Mouse (Mus musculus): ENCODE measurements at regions not wholly inside any gene's neighbourhood (a gene's known extent, or its start where the extent isn't known, plus 50 kb on each side); places are given as distances from the start of the nearest gene placed in this dataset.

GRCm38 (mm10) chr3:39925436-39925835 lies 605.6 kb upstream of the Intu start:
- no peak for DNase-seq (ENCODE audit: low spot score in 2 of 2)

DNA sequence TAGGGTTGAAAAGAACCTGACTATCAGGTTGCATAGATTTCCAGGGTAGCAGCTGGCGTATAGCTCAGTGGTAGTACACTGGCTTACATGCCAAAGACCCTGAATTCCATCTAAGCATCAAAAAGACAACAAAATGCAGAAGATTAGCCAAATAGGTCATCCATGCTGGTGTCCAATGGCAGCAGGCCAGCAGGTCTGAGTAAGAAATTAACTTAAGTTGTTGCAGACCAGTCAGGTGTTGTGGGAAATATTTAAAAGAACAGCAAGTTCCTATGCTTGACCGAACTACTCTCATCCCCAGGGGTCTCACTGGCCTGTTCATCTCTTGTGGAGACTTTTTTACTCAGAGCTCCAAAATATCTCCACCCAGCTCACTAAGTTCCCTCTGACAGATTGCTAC lies 602.7 kb upstream of the Intu start:
- DNase-seq (ENCODE audit: low spot score in 2 of 2), result no peak

GRCm38 (mm10) chr3:39933372-39933771 lies 597.7 kb upstream of the Intu start:
- DNase-seq (ENCODE audit: low spot score in 2 of 2), result no peak

DNA sequence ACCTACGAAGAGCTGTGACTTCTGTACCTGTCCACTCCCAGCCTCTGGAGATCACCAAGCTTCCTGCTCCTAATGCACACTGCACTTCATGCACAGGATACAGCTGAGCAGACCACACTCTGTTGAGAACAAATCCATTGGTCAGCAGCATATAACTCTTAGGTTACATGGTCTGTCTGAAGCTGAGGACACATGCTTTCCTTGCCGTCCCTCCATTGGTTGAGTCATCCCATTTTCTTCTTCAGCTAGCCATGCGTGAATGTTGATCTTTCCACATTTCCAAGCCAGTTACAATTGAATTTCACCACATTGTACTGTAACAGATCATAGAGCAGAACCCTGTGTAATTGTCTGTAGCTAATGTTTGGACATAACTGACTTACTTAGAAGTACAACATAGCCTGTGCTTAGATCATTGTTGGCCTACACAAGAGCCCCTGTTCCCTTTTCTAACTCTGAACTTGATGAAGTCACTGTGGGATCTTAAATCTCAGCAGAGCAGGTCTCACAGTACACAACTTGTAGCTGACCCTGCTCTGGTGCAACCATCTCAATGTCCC lies 593.3 kb upstream of the Intu start:
- no peak for DNase-seq (ENCODE audit: low spot score in 2 of 2)

- DNase-seq (ENCODE audit: low spot score in 2 of 2), result no peak
Measured at GRCm38 (mm10) chr3:39944581-39944980, 586.5 kb upstream of the Intu start.

- no peak for DNase-seq (ENCODE audit: low spot score in 2 of 2)
Measured at GRCm38 (mm10) chr3:39952103-39952502, 579.0 kb upstream of the Intu start.

- DNase-seq (ENCODE audit: low spot score in 2 of 2), result no peak
Measured at GRCm38 (mm10) chr3:39952556-39952955, 578.5 kb upstream of the Intu start.

DNA sequence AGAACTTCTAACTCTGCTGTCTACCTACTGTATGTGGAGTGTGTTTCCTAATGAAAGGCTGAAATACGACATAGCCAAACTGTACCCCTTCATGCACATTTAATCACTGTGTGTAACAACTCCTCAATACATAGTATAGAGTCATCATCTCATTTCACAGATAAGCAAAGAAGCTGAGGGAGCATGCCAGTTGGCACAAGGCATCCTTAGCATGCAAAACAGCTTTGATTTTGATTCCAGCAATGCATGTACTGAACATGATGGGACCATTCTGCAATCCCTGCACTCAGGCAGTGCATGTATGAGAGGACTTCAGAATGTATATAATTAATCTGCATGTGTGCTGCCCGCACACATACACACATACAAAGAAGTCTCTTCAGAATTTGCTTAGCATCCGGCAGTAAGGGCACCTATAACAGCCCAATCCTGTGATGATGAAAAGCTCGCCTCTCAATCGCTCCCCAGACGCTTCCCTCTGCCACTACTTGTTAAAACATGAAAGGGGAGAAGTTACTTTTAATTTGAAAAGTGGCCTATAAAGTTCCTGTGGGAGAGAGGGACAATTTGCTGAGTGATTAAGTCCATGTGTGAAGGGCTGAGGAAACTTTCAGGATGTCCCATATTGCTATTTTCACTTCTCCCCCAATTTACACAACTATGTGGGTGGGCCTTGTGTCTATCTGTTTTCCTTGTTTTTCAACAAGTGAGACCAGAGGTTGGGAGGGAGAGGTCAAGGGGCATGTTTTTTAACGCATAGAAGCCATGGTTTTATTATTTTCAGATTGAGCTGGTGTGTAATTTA lies 569.0 kb upstream of the Intu start:
- no peak for DNase-seq (ENCODE audit: low spot score in 2 of 2)

DNA sequence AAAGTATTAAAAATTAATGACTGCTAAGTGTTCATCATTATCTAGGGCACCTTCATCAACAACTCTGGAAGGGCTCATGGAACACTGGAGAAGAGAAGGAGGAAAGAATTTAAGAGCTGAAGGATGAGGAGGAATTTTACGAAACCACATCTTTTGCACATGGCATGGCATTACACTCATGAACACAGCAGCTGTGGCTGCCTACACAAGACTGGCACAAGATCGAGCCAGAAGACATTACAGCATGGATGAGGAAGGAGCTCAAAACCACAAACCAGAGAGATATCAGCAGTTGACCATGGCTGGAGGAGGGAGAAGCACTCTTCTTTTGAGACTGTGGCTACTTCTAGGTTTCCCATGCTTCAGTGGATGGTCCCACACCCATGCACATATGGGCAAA lies 565.7 kb upstream of the Intu start:
- no peak for DNase-seq (ENCODE audit: low spot score in 2 of 2)

- no peak for DNase-seq (ENCODE audit: low spot score in 2 of 2)
Measured at GRCm38 (mm10) chr3:39966390-39966789, 564.7 kb upstream of the Intu start.

GRCm38 (mm10) chr3:39976937-39977336 lies 554.1 kb upstream of the Intu start:
- DNase-seq (ENCODE audit: low spot score in 2 of 2), result no peak

DNA sequence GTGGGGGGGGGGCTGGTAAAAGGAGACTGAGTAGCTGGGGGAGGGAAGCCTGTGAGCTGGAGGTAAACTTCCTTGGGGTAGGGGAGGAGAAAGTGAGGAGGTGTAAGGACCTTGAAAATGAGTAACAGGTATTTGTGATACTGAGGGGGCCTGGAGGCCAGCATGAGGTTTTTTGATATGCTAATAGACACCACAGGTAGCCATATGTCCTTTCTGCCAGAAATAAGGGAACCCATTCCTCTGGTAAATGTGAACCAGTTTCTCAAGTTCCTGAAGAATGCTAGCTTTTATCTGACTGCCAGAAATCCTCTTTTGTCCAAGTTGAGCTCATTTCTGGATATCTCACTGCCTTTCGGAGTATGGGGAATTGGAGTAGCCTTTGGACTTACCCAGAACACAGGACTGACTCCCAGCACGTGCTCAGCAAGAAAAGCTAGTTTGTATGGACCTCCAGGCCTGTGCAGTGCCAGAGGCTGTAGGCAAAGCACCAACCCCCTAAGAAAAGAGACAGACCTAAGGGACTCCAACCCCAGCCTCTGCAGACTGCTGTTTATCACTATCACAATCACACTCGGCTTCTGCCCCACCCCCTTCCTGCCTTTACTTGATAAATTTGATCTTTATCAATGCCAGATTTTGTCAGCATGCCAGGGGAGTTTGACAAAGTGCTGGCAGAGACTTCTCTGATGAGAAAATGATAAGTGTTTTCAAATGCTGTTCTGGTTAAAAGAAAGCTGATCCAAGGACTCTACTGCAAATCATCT lies 552.0 kb upstream of the Intu start:
- DNase-seq (ENCODE audit: low spot score in 2 of 2), result no peak

GRCm38 (mm10) chr3:39982656-39983055 lies 548.4 kb upstream of the Intu start:
- DNase-seq (ENCODE audit: low spot score in 2 of 2), result no peak

DNA sequence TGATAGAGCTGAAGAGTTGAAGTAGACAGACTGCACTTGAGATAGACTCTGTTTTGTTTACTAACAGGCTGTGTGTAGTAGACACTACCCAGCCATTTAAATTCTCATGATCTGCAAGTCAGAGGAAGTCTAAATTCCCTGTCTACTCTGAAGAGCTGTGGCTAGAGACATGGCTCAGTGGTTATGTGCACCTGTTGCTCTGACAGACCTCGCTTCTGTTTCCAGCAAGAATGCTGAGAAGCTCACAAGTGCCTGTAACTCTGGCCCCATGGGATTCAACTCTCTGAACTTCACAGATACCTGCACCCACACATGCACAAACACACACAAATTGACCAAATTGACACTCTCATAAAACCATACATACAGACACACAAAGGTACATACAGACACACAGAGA lies 543.4 kb upstream of the Intu start:
- no peak for DNase-seq (ENCODE audit: low spot score in 2 of 2)

- DNase-seq (ENCODE audit: low spot score in 2 of 2), result peak in 1 of 2 experiments; percentile 3
Measured at GRCm38 (mm10) chr3:39998628-39999027, 532.5 kb upstream of the Intu start.

- DNase-seq (ENCODE audit: low spot score in 2 of 2), result no peak
Measured at GRCm38 (mm10) chr3:39999846-40000245, 531.2 kb upstream of the Intu start.

DNA sequence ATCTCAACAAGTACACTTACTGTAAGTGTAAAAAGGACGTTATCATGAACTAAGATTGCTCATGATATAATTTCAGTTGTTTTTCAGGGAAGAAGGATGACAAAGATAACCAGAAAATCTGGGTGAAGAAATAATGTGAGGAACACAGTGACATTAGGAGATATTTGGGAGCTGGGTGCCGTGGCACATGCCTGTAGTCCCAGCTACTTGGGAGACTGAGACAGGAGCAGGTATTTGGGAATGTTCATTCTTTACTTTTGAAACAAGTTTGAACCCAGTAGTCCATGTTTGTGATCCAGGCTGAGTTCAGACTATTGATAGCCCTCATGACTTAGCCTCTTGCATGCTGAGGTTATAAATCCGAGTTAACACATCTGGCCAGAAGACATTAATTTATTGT lies 528.2 kb upstream of the Intu start:
- no peak for DNase-seq (ENCODE audit: low spot score in 2 of 2)

GRCm38 (mm10) chr3:40010051-40010450 lies 521.0 kb upstream of the Intu start:
- no peak for DNase-seq (ENCODE audit: low spot score in 2 of 2)

- DNase-seq (ENCODE audit: low spot score in 2 of 2), result no peak
Measured at GRCm38 (mm10) chr3:40021682-40022081, 509.4 kb upstream of the Intu start.

DNA sequence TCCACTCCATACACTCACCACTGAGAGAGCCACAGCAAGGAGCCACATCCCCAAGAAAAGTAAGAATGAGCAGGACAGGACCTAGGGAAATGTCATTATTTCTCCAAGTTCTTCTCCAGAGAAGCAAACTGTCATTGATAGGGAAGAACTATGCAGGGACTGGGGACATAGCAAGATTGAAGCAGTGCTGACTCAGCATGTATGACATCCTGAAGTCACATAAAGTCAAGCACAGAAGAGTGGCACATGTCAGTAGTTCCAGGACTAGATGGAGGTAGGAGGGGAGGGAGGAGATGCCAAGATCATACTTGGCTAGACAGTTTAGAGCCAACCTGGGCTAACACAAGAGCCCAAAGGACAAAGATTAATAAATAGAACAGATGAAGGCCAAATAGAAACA lies 503.4 kb upstream of the Intu start:
- no peak for DNase-seq (ENCODE audit: low spot score in 2 of 2)

- no peak for DNase-seq (ENCODE audit: low spot score in 2 of 2)
Measured at GRCm38 (mm10) chr3:40036177-40036576, 494.9 kb upstream of the Intu start.

DNA sequence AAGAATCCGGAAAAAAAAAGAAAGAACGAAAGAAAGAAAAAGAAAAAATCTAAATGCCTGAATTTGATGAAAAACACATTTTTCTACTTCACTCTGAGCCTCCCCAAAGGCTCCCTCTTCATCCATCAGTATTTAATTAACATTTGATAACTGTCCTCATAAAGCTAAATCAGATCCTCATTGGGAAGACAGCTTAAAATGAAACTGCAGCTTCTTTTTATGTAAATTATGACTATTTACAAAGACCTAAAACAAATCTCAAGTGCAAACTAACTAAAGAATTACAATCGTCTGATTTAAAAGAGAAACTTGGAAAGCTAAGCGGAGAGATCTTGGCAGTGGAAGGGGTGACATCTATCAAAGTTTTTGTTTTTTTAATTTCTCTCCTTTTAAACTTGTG lies 481.4 kb upstream of the Intu start:
- DNase-seq (ENCODE audit: low spot score in 2 of 2), result no peak

- DNase-seq (ENCODE audit: low spot score in 2 of 2), result no peak
Measured at GRCm38 (mm10) chr3:40058281-40058680, 472.8 kb upstream of the Intu start.
